Mouse (Mus musculus) ES-CJ7 (cell line): ENCODE results near the gene Sipa1l2.
"Not testable (repeated sequence)": the region's sequence is repeated elsewhere in the genome, so short reads cannot be mapped to it uniquely, and the experiment has no call there.

ENCODE experiments used
- DNase-seq: peaks from one replicate; pipeline ENCODE4 v3.0.0; 2011; ENCODE audit warnings: low read depth, low spot score

Sipa1l2 gene

GRCm38 (mm10) chr8:125407672-125408071, 161.9 kb downstream of the Sipa1l2 start:
- DNase-seq, result no peak

GRCm38 (mm10) chr8:125406453-125406852, 163.2 kb downstream of the Sipa1l2 start:
- DNase-seq, result no peak

- DNase-seq, result peak; percentile 51
Observed at GRCm38 (mm10) chr8:125401350-125401749, 168.3 kb downstream of the Sipa1l2 start.

GRCm38 (mm10) chr8:125397981-125398380, 171.6 kb downstream of the Sipa1l2 start:
- peak; percentile 91 for DNase-seq

GRCm38 (mm10) chr8:125395682-125396081, 173.9 kb downstream of the Sipa1l2 start:
- DNase-seq, result not testable (repeated sequence)

- no peak for DNase-seq
Observed at GRCm38 (mm10) chr8:125395032-125395431, 174.6 kb downstream of the Sipa1l2 start.

GRCm38 (mm10) chr8:125391685-125392084, 177.9 kb downstream of the Sipa1l2 start:
- DNase-seq, result peak; percentile 89

- DNase-seq, result peak; percentile 91
Observed at GRCm38 (mm10) chr8:125391271-125391670, 178.3 kb downstream of the Sipa1l2 start.

GRCm38 (mm10) chr8:125390506-125390895, 179.1 kb downstream of the Sipa1l2 start:
- DNase-seq, result no peak

GRCm38 (mm10) chr8:125389756-125390505, 179.7 kb downstream of the Sipa1l2 start:
- DNase-seq, result no peak

- no peak for DNase-seq
Observed at GRCm38 (mm10) chr8:125389280-125389679, 180.3 kb downstream of the Sipa1l2 start.

- DNase-seq, result no peak
Observed at GRCm38 (mm10) chr8:125388404-125389180, 181.0 kb downstream of the Sipa1l2 start.

GRCm38 (mm10) chr8:125385519-125386150, 184.0 kb downstream of the Sipa1l2 start:
- DNase-seq, result peak; percentile 69

- no peak for DNase-seq
Observed at GRCm38 (mm10) chr8:125384551-125385183, 184.9 kb downstream of the Sipa1l2 start.

GRCm38 (mm10) chr8:125381674-125382073, 187.9 kb downstream of the Sipa1l2 start:
- no peak for DNase-seq

- peak; percentile 28 for DNase-seq
Observed at GRCm38 (mm10) chr8:125379939-125380338, 189.7 kb downstream of the Sipa1l2 start.

- DNase-seq, result no peak
Observed at GRCm38 (mm10) chr8:125379156-125379555, 190.5 kb downstream of the Sipa1l2 start.

GRCm38 (mm10) chr8:125377704-125378103, 191.9 kb downstream of the Sipa1l2 start:
- no peak for DNase-seq

- DNase-seq, result no peak
Observed at GRCm38 (mm10) chr8:125376448-125376845, 193.2 kb downstream of the Sipa1l2 start.

- DNase-seq, result no peak
Observed at GRCm38 (mm10) chr8:125375659-125376447, 193.8 kb downstream of the Sipa1l2 start.

GRCm38 (mm10) chr8:125372596-125372995, 197.0 kb downstream of the Sipa1l2 start:
- peak; percentile 31 for DNase-seq
